Mouse (Mus musculus) erythroblast, embryonic 14.5 days (primary cell): ENCODE data around the gene Arl5c.

Experiments
- GATA1 ChIP-seq: IDR thresholded peaks from 2 replicates; pipeline ENCODE4 v1.6.1; 2012; ENCODE audit warnings: low read length, inconsistent platforms, mixed read lengths
- TAL1 ChIP-seq: IDR thresholded peaks from 3 replicates; pipeline ENCODE4 v1.6.1; 2012; ENCODE audit warnings: low read length, inconsistent platforms, mixed read lengths

- TF ChIP-seq TAL1 = no peak
- no peak for TF ChIP-seq GATA1
Observed at GRCm38 (mm10) chr11:98042741-98043140, 46.8 kb upstream of the Arl5c start.
